Mouse (Mus musculus) stomach, postnatal 0 days (tissue): Measurements from ENCODE around the gene Myct1. TPM values are rescaled to one million over a fixed set of nuclear protein-coding genes. Genes with fewer than 3 reads are reported as not detected.
A peak's percentile ranks its signal among the peaks of the same experiment; 100 is the strongest.

Experiments used
- ATAC-seq: fragments of 200-750 bp; cut with Nextera tagmentation; 2 replicates; pipeline ENCODE4 v1.8.0; 2017; ENCODE audit not compliant: low FRiP score, low TSS enrichment
- DNase-seq: peaks from one replicate; pipeline ENCODE4 v3.0.0-alpha.2; 2016; ENCODE audit warnings: low spot score
- H3K27ac ChIP-seq: fragments of 300-500 bp; sonication (generic); replicated peaks from 2 replicates; pipeline ENCODE4 v1.5.1; 2014; ENCODE audit warnings: mild to moderate bottlenecking, control low read depth
- H3K27me3 ChIP-seq: fragments of 300-500 bp; sonication (generic); 2 replicates; pipeline ENCODE4 v1.6.1; 2014; ENCODE audit warnings: low read length; ENCODE audit not compliant: control insufficient read depth, insufficient read depth
- H3K36me3 ChIP-seq: fragments of 300-500 bp; sonication (generic); 2 replicates; pipeline ENCODE4 v1.6.1; 2014; ENCODE audit warnings: low read length, mixed read lengths; ENCODE audit not compliant: control insufficient read depth, insufficient read depth
- H3K4me1 ChIP-seq: fragments of 300-500 bp; sonication (generic); replicated peaks from 2 replicates; pipeline ENCODE4 v1.6.1; 2014; ENCODE audit warnings: antibody characterized with exemption; ENCODE audit not compliant: control insufficient read depth, insufficient read depth
- H3K4me2 ChIP-seq: fragments of 300-500 bp; sonication (generic); replicated peaks from 2 replicates; pipeline ENCODE4 v1.6.1; 2014; ENCODE audit warnings: low read depth, mild to moderate bottlenecking, control low read depth, moderate library complexity
- H3K4me3 ChIP-seq: fragments of 300-500 bp; sonication (generic); 2 replicates; pipeline ENCODE4 v1.5.1; 2014; ENCODE audit warnings: low read depth, low read length, control low read depth
- H3K9ac ChIP-seq: fragments of 300-500 bp; sonication (generic); 2 replicates; pipeline ENCODE4 v1.6.1; 2014; ENCODE audit warnings: mild to moderate bottlenecking, low read length, control low read depth, mixed read lengths
- H3K9me3 ChIP-seq: fragments of 300-500 bp; sonication (generic); 2 replicates; pipeline ENCODE4 v1.6.1; 2016; ENCODE audit warnings: low read length; ENCODE audit not compliant: control insufficient read depth
- CTCF ChIP-seq: IDR thresholded peaks from 2 replicates; pipeline ENCODE4 v1.5.1; 2016; ENCODE audit warnings: antibody characterized with exemption, low read depth, mild to moderate bottlenecking, moderate library complexity
- EP300 ChIP-seq: optimal IDR thresholded peaks from 2 replicates; pipeline ENCODE3; 2016; ENCODE audit warnings: antibody characterized with exemption
- WGBS: fragments of 180-500 bp; shearing (Covaris S2); extraction: QIAGEN DNeasy Blood & Tissue Kit; methylation state at CpG from one replicate; pipeline ENCODE4 v1.1.7; 2014; 5-methylcytosine and 5-hydroxymethylcytosine counted together
- polyA plus RNA-seq: library from polyadenylated mRNA; unstranded; fragments of >200 nt; fragmentation: Nextera tagmentation; extraction: Ambion mirVana; gene quantifications from 2 replicates; pipeline ENCODE4 v1.2.1, GENCODE M21; 2015

The Myct1 gene
- polyA plus RNA-seq, 1 experiment from 2014 or later, result 2.4 TPM

- ATAC-seq (no peak), DNase-seq (no peak)
- Histone ChIP-seq H3K4me3 (peak within 1 kb of the TSS; percentile 45), H3K27ac (no peak within 1 kb of the TSS), H3K4me1 (no peaks in the 10 kb centered on the region), H3K27me3 (no peaks in the 10 kb centered on the region), H3K9ac (peak within 1 kb of the TSS; percentile 53), H3K9me3 (no peaks in the 10 kb centered on the region), H3K4me2 (peak within 1 kb of the TSS; percentile 84), H3K36me3 (no peaks in the 10 kb centered on the region)
- 72% methylated on average over 5 of the region's 5 CpGs for WGBS
- TF ChIP-seq EP300 (no peak), CTCF (no peak)
Measured at GRCm38 (mm10) chr10:5551382-5551781, 42.2 kb upstream of the Myct1 start, which contains the start of gene Syne1. Gene Syne1, minus strand, starts transcription at chr10:5551482.

- no peak overlapping the region for H3K4me2 ChIP-seq
- 0 out of 2 replicates have a peak, but pooled peaks have one; percentile 64 for ATAC-seq
- H3K27ac ChIP-seq, result no peak overlapping the region
- 21% methylated on average over 5 of the region's 5 CpGs for WGBS
- DNase-seq, result no peak
- H3K9ac ChIP-seq, result no peak overlapping the region
- no peaks in the 10 kb centered on the region for H3K9me3 ChIP-seq
- H3K4me1 ChIP-seq, result no peaks in the 10 kb centered on the region
- no peak overlapping the region for H3K4me3 ChIP-seq
- no peaks in the 10 kb centered on the region for H3K36me3 ChIP-seq
- no peaks in the 10 kb centered on the region for H3K27me3 ChIP-seq
- TF ChIP-seq CTCF (peak; percentile 66), EP300 (no peak)
Measured at GRCm38 (mm10) chr10:5554941-5555340, 38.6 kb upstream of the Myct1 start.

GRCm38 (mm10) chr10:5558808-5559207, 34.8 kb upstream of the Myct1 start:
- no peak overlapping the region for H3K4me2 ChIP-seq
- H3K9me3 ChIP-seq, result no peaks in the 10 kb centered on the region
- ATAC-seq, result no peak
- DNase-seq, result no peak
- no peaks in the 10 kb centered on the region for H3K36me3 ChIP-seq
- H3K4me3 ChIP-seq, result no peak overlapping the region
- no peaks in the 10 kb centered on the region for H3K4me1 ChIP-seq
- TF ChIP-seq CTCF, result no peak
- no peak for TF ChIP-seq EP300
- H3K9ac ChIP-seq, result no peak overlapping the region
- no peak overlapping the region for H3K27ac ChIP-seq
- no peaks in the 10 kb centered on the region for H3K27me3 ChIP-seq

- Histone ChIP-seq H3K4me3 (no peak overlapping the region), H3K36me3 (no peaks in the 10 kb centered on the region), H3K27me3 (no peaks in the 10 kb centered on the region), H3K4me1 (no peaks in the 10 kb centered on the region), H3K4me2 (no peak overlapping the region), H3K9ac (no peak overlapping the region), H3K27ac (no peak overlapping the region), H3K9me3 (no peaks in the 10 kb centered on the region)
- no peak for TF ChIP-seq EP300
- TF ChIP-seq CTCF, result no peak
- DNase-seq, result no peak
- ATAC-seq, result no peak
- WGBS, result 72% methylated on average over 4 of the region's 4 CpGs
Measured at GRCm38 (mm10) chr10:5560526-5560925, 33.0 kb upstream of the Myct1 start.

GRCm38 (mm10) chr10:5561706-5562105, 31.9 kb upstream of the Myct1 start:
- H3K27me3 ChIP-seq, result no peaks in the 10 kb centered on the region
- H3K4me2 ChIP-seq, result no peak overlapping the region
- H3K9ac ChIP-seq, result no peak overlapping the region
- no peak overlapping the region for H3K4me3 ChIP-seq
- ATAC-seq, result no peak
- 74% methylated on average over 4 of the region's 4 CpGs for WGBS
- H3K36me3 ChIP-seq, result no peaks in the 10 kb centered on the region
- H3K9me3 ChIP-seq, result no peaks in the 10 kb centered on the region
- no peak overlapping the region for H3K27ac ChIP-seq
- no peaks in the 10 kb centered on the region for H3K4me1 ChIP-seq
- DNase-seq, result no peak
- no peak for TF ChIP-seq EP300
- no peak for TF ChIP-seq CTCF

- DNase-seq, result no peak
- H3K27me3 ChIP-seq, result no peaks in the 10 kb centered on the region
- peak; percentile 38; the same call in 1 of the 2 replicates for TF ChIP-seq CTCF
- no peak for TF ChIP-seq EP300
- ATAC-seq, result no peak
- no peak overlapping the region for H3K9ac ChIP-seq
- H3K9me3 ChIP-seq, result no peaks in the 10 kb centered on the region
- H3K4me3 ChIP-seq, result no peak overlapping the region
- H3K36me3 ChIP-seq, result no peaks in the 10 kb centered on the region
- no peaks in the 10 kb centered on the region for H3K4me1 ChIP-seq
- H3K4me2 ChIP-seq, result no peak overlapping the region
- WGBS, result 92% methylated on average over 4 of the region's 4 CpGs
- no peak overlapping the region for H3K27ac ChIP-seq
Measured at GRCm38 (mm10) chr10:5568991-5569390, 24.6 kb upstream of the Myct1 start.
